Mouse (Mus musculus) G1E (cell line): Measurements from ENCODE around the gene Ctcf.
"Not testable (repeated sequence)": the region's sequence is repeated elsewhere in the genome, so short reads cannot be mapped to it uniquely, and the experiment has no call there.

Experiments
- CTCF ChIP-seq: IDR thresholded peaks from 2 replicates; pipeline ENCODE4 v1.5.1; 2012; ENCODE audit warnings: low read depth, low read length, inconsistent platforms, mixed read lengths
- GATA1 ChIP-seq: IDR thresholded peaks from 2 replicates; pipeline ENCODE4 v1.6.1; 2012; ENCODE audit warnings: borderline replicate concordance, low read length, inconsistent platforms, mixed read lengths
- GATA2 ChIP-seq: IDR thresholded peaks from 2 replicates; pipeline ENCODE4 v1.6.1; 2012; ENCODE audit warnings: low read depth, low read length, inconsistent platforms, borderline replicate concordance
- TAL1 ChIP-seq: conservative IDR thresholded peaks from 2 replicates; pipeline ENCODE4 v1.6.1; 2012; ENCODE audit warnings: low read depth, low read length, inconsistent platforms, mixed read lengths

DNA sequence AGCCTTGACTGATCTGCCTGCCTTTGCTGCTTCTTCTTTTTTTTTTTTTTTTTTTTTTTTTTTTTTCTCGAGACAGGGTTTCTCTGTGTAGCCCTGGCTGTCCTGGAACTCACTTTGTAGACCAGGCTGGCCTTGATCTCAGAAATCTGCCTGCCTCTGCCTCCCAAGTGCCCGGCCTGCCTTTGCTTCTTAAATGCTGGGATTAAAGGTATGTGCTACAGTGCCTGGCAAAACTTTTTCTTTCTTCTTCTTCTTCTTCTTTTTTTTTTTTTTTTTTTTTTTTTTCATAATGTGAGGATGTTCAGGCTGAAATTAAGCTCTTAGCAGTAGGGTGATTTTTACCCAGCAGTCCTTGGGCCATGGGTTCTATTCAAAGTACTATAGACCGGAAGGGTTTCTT is 33.8 kb upstream of the Ctcf start:
- not testable (repeated sequence) for TF ChIP-seq CTCF, TAL1, GATA1, GATA2
